ENCODE assay signal across 9 mouse cellular contexts in the genomic region with DNA sequence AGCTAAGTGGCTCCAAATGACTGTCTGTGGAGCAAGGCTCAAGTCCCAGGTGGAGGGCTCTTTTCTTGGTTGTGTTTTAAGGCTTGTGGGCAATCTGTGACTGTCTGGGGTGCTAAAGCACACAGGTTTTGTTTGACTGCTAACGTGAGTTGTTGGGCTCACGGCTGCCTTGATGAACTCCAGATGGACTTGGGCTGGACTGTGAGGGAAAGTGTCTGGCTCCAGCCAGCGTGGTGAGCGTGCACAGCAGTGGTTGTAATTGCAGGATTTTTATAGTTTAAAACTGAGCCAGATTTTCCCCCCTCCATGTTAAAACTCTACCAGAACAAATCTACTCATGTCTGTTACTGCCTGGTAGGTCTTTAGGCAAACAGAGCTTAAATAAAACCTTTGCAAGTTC. TPM values are rescaled to one million over a fixed set of nuclear protein-coding genes. Genes with fewer than 3 reads are reported as not detected.
DNase-seq lines count a peak whose midpoint lies in the region; TF ChIP-seq lines count a peak whose summit lies in the region.
"Had no signal": no experiment of that assay in that cellular context is flagged by ENCODE, and none has a peak within 500 bp of the region (broad histone marks: within the 10 kb centered on the region; RNA-seq: fewer than 3 reads in every experiment).

No protein-coding gene starts in this region.

- no peaks in the 10 kb centered on the region for H3K4me1 ChIP-seq in heart, adult 2 months (ENCODE audit: control insufficient read depth, insufficient read depth, low read length)
- H3K4me1 ChIP-seq in cerebellum, adult 2 months (ENCODE audit: control insufficient read depth, insufficient read depth, low read length): no peaks in the 10 kb centered on the region

- DNase-seq in heart, postnatal 10 days: peak; percentile 27 to 29
- DNase-seq in heart, adult 2 months: no peak
- DNase-seq in urinary bladder, postnatal 4 days (ENCODE audit: low spot score in 2 of 2): peak; percentile 38 to 58
- no peak for DNase-seq in urinary bladder, postnatal 25 days (ENCODE audit: low spot score)
- DNase-seq in kidney, postnatal 14 days: peak; percentile 36
- no peak for DNase-seq in cerebellum, adult 11 months
- no peak for DNase-seq in cerebellum, adult 2 months
- DNase-seq in adrenal gland, postnatal 10 days: no peak
- DNase-seq: cerebellum, adult 9-11 months had no signal

- no peak overlapping the region for H3K27ac ChIP-seq in heart, adult 2 months
- H3K27ac ChIP-seq in cerebellum, adult 2 months (ENCODE audit: insufficient read depth, low read length): no peak overlapping the region

- TF ChIP-seq EP300 in heart, adult 2 months (IDR thresholded peaks at IDR 0.05; ENCODE audit: insufficient read depth, low read depth, low read length): no peak

- no peak overlapping the region for H3K4me3 ChIP-seq in heart, adult 2 months
- no peak overlapping the region for H3K4me3 ChIP-seq in cerebellum, adult 2 months (replicated peaks; ENCODE audit: insufficient read depth, low read depth, low read length)

- no peaks in the 10 kb centered on the region for H3K79me2 ChIP-seq in heart, adult 2 months (replicated peaks; ENCODE audit: control insufficient read depth, insufficient read depth, low read length)

- no peak for TF ChIP-seq CTCF in heart, adult 2 months (IDR thresholded peaks at IDR 0.05)
- no peak for TF ChIP-seq CTCF in cerebellum, adult 2 months (IDR thresholded peaks at IDR 0.05; ENCODE audit: borderline replicate concordance, insufficient read depth, low read depth, low read length)

- H3K9ac ChIP-seq in heart, adult 2 months (ENCODE audit: low read depth, low read length): no peak overlapping the region

- no peaks in the 10 kb centered on the region; the same call in 1 of the 2 replicates for H3K27me3 ChIP-seq in heart, adult 2 months (ENCODE audit: control insufficient read depth, insufficient read depth, low read length)
- H3K27me3 ChIP-seq in cerebellum, adult 2 months (ENCODE audit: control insufficient read depth, insufficient read depth, low read length): no peaks in the 10 kb centered on the region

- TF ChIP-seq POLR2A in heart, adult 2 months (IDR thresholded peaks at IDR 0.05; ENCODE audit: insufficient read depth, low read depth, low read length): no peak
- no peak for TF ChIP-seq POLR2A in cerebellum, adult 2 months (IDR thresholded peaks at IDR 0.05; ENCODE audit: borderline replicate concordance, insufficient read depth, low read length)

- intact Hi-C loops in heart, postnatal 10 days (cut with DNase I): no loop called here
- intact Hi-C loops in heart, adult 2 months (cut with DNase I): no loop called here

- no peaks in the 10 kb centered on the region for H3K36me3 ChIP-seq in heart, adult 2 months (ENCODE audit: control insufficient read depth, insufficient read depth, low read length)

- WGBS in heart, adult 2 months: 72% methylated on average over 4 of the region's 4 CpGs
- 65% methylated on average over 4 of the region's 4 CpGs for WGBS in cerebellum, adult 2 months

RNA-seq across cellular contexts. Expression of a gene that starts 4.5 kb away (rescaled TPM):
- total RNA-seq in heart, postnatal 10 days (2021): 1 to 10 TPM; 3.0 TPM
- 1 to 10 TPM; 1.4 to 2.2 TPM for total RNA-seq in heart, adult 2 months (2021)
- 1.3 and 1.7 TPM in 2 replicates for polyA plus RNA-seq in heart, adult 2 months (2012; rRNA removed)
- 3.9 and 4.4 TPM in 2 replicates for polyA plus RNA-seq in cerebellum, adult 2 months (2012; rRNA removed)
- total RNA-seq in adrenal gland, postnatal 10 days (2021): 1 to 10 TPM; 6.6 to 8.1 TPM

Comparison
In these comparisons a context has a peak if more than half of its experiments do, and no peak if none do; other contexts are left out.
1. DNase-seq: peak in heart, postnatal 10 days (2 of 2), urinary bladder, postnatal 4 days (2 of 2) and kidney, postnatal 14 days (single experiment); none in heart, adult 2 months (0 of 2), urinary bladder, postnatal 25 days (single experiment), cerebellum, adult 11 months (single experiment), cerebellum, adult 2 months (0 of 2) and adrenal gland, postnatal 10 days (single experiment).